Mouse (Mus musculus) midbrain, embryonic 13.5 days (tissue): ENCODE measurements at regions not wholly inside any gene's neighbourhood (a gene's known extent, or its start where the extent isn't known, plus 50 kb on each side); places are given as distances from the start of the nearest gene placed in this dataset.
A peak's percentile ranks its signal among the peaks of the same experiment; 100 is the strongest.

ENCODE experiments used
- ATAC-seq: fragments of 200-750 bp; cut with Nextera tagmentation; 2 replicates; pipeline ENCODE4 v1.8.0; 2017; ENCODE audit warnings: mild to moderate bottlenecking, moderate TSS enrichment, moderate library complexity
- H3K27ac ChIP-seq: fragments of 300-500 bp; sonication (generic); 2 replicates; pipeline ENCODE4 v1.5.1; 2015; ENCODE audit warnings: inconsistent platforms, mild to moderate bottlenecking, moderate library complexity
- H3K27me3 ChIP-seq: fragments of 300-500 bp; sonication (generic); 2 replicates; pipeline ENCODE4 v1.6.1; 2015; ENCODE audit warnings: mild to moderate bottlenecking, inconsistent platforms
- H3K36me3 ChIP-seq: fragments of 300-500 bp; sonication (generic); 2 replicates; pipeline ENCODE4 v1.6.1; 2015; ENCODE audit warnings: mild to moderate bottlenecking, inconsistent platforms
- H3K4me1 ChIP-seq: fragments of 300-500 bp; sonication (generic); replicated peaks from 2 replicates; pipeline ENCODE4 v1.6.1; 2015; ENCODE audit warnings: inconsistent platforms
- H3K4me2 ChIP-seq: fragments of 300-500 bp; sonication (generic); replicated peaks from 2 replicates; pipeline ENCODE4 v1.6.1; 2015; ENCODE audit warnings: moderate library complexity, mild to moderate bottlenecking, inconsistent platforms
- H3K4me3 ChIP-seq: fragments of 300-500 bp; sonication (generic); replicated peaks from 2 replicates; pipeline ENCODE4 v1.5.1; 2015; ENCODE audit warnings: mild to moderate bottlenecking, inconsistent platforms
- H3K9ac ChIP-seq: fragments of 300-500 bp; sonication (generic); replicated peaks from 2 replicates; pipeline ENCODE4 v1.6.1; 2015; ENCODE audit warnings: mild to moderate bottlenecking, inconsistent platforms
- H3K9me3 ChIP-seq: fragments of 300-500 bp; sonication (generic); 2 replicates; pipeline ENCODE4 v1.6.1; 2016; ENCODE audit warnings: mild to moderate bottlenecking, inconsistent platforms
- WGBS: fragments of 180-500 bp; shearing (Covaris S2); methylation state at CpG from one replicate; pipeline ENCODE4 v1.1.7; 2015; 5-methylcytosine and 5-hydroxymethylcytosine counted together

GRCm38 (mm10) chr13:72849841-72850240 is 221.2 kb downstream of the Irx2 start:
- H3K9me3 ChIP-seq = no peaks in the 10 kb centered on the region
- H3K4me1 ChIP-seq = 0 out of 2 replicates have a peak, but pooled peaks cover 7% of the 10 kb centered on the region
- 46% methylated on average over 11 of the region's 11 CpGs for WGBS
- H3K4me2 ChIP-seq = no peak overlapping the region
- H3K27me3 ChIP-seq = no peaks in the 10 kb centered on the region
- H3K9ac ChIP-seq = no peak overlapping the region
- H3K4me3 ChIP-seq = no peak overlapping the region
- no peaks in the 10 kb centered on the region for H3K36me3 ChIP-seq
- H3K27ac ChIP-seq = no peak overlapping the region
- ATAC-seq = no peak

DNA sequence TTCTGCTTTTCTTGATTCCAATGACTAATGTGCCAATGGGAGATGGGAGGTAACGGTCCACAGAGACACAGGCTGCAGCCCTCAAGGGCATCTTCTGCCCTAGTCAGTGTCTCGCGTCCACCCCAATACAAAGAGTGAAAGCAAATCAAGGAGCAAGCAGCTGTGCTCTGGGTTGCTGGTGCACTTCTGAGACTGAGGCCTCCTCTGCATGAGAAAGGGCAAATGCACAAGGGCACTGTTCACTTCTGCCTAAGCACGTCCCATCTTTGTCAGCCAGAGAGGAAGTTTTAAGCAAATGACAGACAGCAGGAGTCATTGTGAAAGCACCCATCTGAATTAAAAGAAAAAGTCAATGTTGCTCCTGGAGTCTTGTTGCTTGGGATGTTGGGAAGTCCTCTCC is 224.3 kb downstream of the Irx2 start:
- Histone ChIP-seq H3K36me3 (no peaks in the 10 kb centered on the region), H3K9me3 (no peaks in the 10 kb centered on the region), H3K9ac (no peak overlapping the region), H3K4me3 (no peak overlapping the region), H3K27ac (no peak overlapping the region), H3K4me2 (no peak overlapping the region), H3K27me3 (no peaks in the 10 kb centered on the region), H3K4me1 (0 out of 2 replicates have a peak, but pooled peaks cover 7% of the 10 kb centered on the region)
- WGBS = 34% methylated on average over 4 of the region's 4 CpGs
- no peak for ATAC-seq

- no peak overlapping the region for H3K9ac ChIP-seq
- no peaks in the 10 kb centered on the region for H3K4me1 ChIP-seq
- no peaks in the 10 kb centered on the region for H3K27me3 ChIP-seq
- H3K4me3 ChIP-seq = no peak overlapping the region
- no peak overlapping the region for H3K27ac ChIP-seq
- no peak overlapping the region for H3K4me2 ChIP-seq
- H3K9me3 ChIP-seq = no peaks in the 10 kb centered on the region
- no peak for ATAC-seq
- H3K36me3 ChIP-seq = no peaks in the 10 kb centered on the region
Measured at GRCm38 (mm10) chr13:72875921-72876320, 247.3 kb downstream of the Irx2 start.

GRCm38 (mm10) chr13:72894982-72895381 is 266.4 kb downstream of the Irx2 start:
- Histone ChIP-seq H3K36me3 (no peaks in the 10 kb centered on the region), H3K27me3 (0 out of 2 replicates have a peak, but pooled peaks cover 3% of the 10 kb centered on the region), H3K9me3 (no peaks in the 10 kb centered on the region), H3K27ac (no peak overlapping the region), H3K4me2 (no peak overlapping the region), H3K4me1 (peaks cover 20% of the 10 kb centered on the region; the same call in 1 of the 2 replicates), H3K4me3 (no peak overlapping the region), H3K9ac (no peak overlapping the region)
- WGBS = 62% methylated on average over 11 of the region's 11 CpGs
- ATAC-seq = 0 out of 2 replicates have a peak, but pooled peaks have one; percentile 11

GRCm38 (mm10) chr13:72902576-72902975 is 274.0 kb downstream of the Irx2 start:
- Histone ChIP-seq H3K36me3 (no peaks in the 10 kb centered on the region), H3K9ac (no peak overlapping the region), H3K4me1 (0 out of 2 replicates have a peak, but pooled peaks cover 2% of the 10 kb centered on the region), H3K4me2 (no peak overlapping the region), H3K4me3 (no peak overlapping the region), H3K27ac (no peak overlapping the region), H3K27me3 (0 out of 2 replicates have a peak, but pooled peaks cover 3% of the 10 kb centered on the region), H3K9me3 (no peaks in the 10 kb centered on the region; the same call in 1 of the 2 replicates)
- 38% methylated on average over 2 of the region's 2 CpGs for WGBS
- no peak for ATAC-seq

- no peak for ATAC-seq
- H3K27ac ChIP-seq = no peak overlapping the region
- no peak overlapping the region for H3K4me2 ChIP-seq
- no peaks in the 10 kb centered on the region for H3K9me3 ChIP-seq
- 88% methylated on average over 4 of the region's 4 CpGs for WGBS
- no peaks in the 10 kb centered on the region for H3K36me3 ChIP-seq
- no peak overlapping the region for H3K9ac ChIP-seq
- H3K27me3 ChIP-seq = no peaks in the 10 kb centered on the region; the same call in 1 of the 2 replicates
- no peak overlapping the region for H3K4me3 ChIP-seq
- no peaks in the 10 kb centered on the region for H3K4me1 ChIP-seq
Measured at GRCm38 (mm10) chr13:72918895-72919294, 290.3 kb downstream of the Irx2 start.

DNA sequence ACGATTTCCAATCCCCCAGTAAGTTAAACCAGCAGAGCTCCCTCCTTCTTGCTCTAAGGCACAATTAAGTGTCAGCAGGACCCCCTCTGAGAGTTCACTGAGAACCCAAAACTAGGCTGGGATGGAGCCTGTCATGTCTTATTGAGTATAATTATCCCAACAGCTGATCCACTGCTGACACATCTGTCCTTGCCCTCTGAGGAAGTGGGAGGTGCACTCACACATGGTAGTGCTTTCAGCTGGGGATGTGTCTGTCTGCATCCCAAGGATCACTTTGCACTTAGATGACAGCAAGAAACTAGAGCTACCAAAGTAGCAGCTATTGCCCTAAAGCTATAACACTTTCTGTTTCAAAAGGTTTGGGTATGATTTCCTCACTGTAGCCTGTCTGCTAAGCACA is 291.7 kb downstream of the Irx2 start:
- H3K36me3 ChIP-seq = no peaks in the 10 kb centered on the region
- H3K4me2 ChIP-seq = no peak overlapping the region
- H3K27ac ChIP-seq = no peak overlapping the region
- no peak overlapping the region for H3K4me3 ChIP-seq
- no peak overlapping the region for H3K9ac ChIP-seq
- no peak for ATAC-seq
- H3K27me3 ChIP-seq = no peaks in the 10 kb centered on the region; the same call in 1 of the 2 replicates
- WGBS = 31% methylated on average over 1 of the region's 1 CpGs
- H3K4me1 ChIP-seq = no peaks in the 10 kb centered on the region
- no peaks in the 10 kb centered on the region for H3K9me3 ChIP-seq

DNA sequence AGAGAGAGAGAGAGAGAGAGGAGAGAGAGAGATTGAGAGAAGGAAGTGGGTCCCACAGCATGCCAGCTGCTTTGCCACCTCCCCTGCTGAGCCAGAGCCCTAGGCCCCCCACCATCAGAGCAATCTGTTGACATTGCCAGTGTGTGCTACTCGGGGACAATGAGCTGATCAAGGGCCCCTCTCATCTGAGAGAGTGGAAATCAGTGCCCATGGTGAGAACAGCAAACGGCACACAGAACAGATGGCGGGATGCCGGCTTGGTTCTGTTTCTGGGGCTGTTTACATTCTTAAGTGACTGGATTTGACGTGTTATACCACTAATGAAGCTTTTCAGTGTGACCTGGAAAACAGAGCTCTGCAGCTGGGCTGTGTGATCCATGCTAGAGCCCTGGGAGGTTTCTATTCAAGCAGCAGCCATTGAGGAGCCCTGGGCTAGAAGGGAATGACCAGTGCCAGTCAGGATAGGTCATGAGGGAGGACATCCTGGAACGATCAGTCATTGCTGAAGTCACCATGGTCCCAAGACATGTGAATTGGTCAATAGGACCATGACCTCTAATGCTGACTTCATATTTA is 296.0 kb downstream of the Irx2 start:
- no peak overlapping the region for H3K4me3 ChIP-seq

GRCm38 (mm10) chr13:72937246-72937645 is 308.6 kb downstream of the Irx2 start:
- Histone ChIP-seq H3K4me3 (no peak overlapping the region), H3K9ac (no peak overlapping the region), H3K27ac (no peak overlapping the region), H3K9me3 (0 out of 2 replicates have a peak, but pooled peaks cover 4% of the 10 kb centered on the region), H3K36me3 (no peaks in the 10 kb centered on the region), H3K4me2 (no peak overlapping the region), H3K27me3 (0 out of 2 replicates have a peak, but pooled peaks cover 6% of the 10 kb centered on the region), H3K4me1 (0 out of 2 replicates have a peak, but pooled peaks cover 6% of the 10 kb centered on the region)
- no peak for ATAC-seq
- 88% methylated on average over 4 of the region's 4 CpGs for WGBS

More for the DNA sequence above, 296.0 kb downstream of the Irx2 start:
- no peak overlapping the region for H3K27ac ChIP-seq
- no peak overlapping the region for H3K9ac ChIP-seq
- H3K9me3 ChIP-seq = no peaks in the 10 kb centered on the region
- H3K4me1 ChIP-seq = no peaks in the 10 kb centered on the region
- 53% methylated on average over 6 of the region's 6 CpGs for WGBS
- ATAC-seq = 0 out of 2 replicates have a peak, but pooled peaks have one; percentile 40
- no peaks in the 10 kb centered on the region; the same call in 1 of the 2 replicates for H3K27me3 ChIP-seq
- no peaks in the 10 kb centered on the region for H3K36me3 ChIP-seq
- no peak overlapping the region for H3K4me2 ChIP-seq

- ATAC-seq = no peak
- Histone ChIP-seq H3K9ac (no peak overlapping the region), H3K27ac (no peak overlapping the region), H3K9me3 (no peaks in the 10 kb centered on the region), H3K4me1 (0 out of 2 replicates have a peak, but pooled peaks cover 6% of the 10 kb centered on the region), H3K4me2 (no peak overlapping the region), H3K27me3 (0 out of 2 replicates have a peak, but pooled peaks cover 6% of the 10 kb centered on the region), H3K36me3 (no peaks in the 10 kb centered on the region), H3K4me3 (no peak overlapping the region)
- 61% methylated on average over 13 of the region's 13 CpGs for WGBS
Measured at GRCm38 (mm10) chr13:72938156-72938874, 309.7 kb downstream of the Irx2 start.

GRCm38 (mm10) chr13:72947374-72948165 is 312.7 kb upstream of the Irx4 start:
- no peak for ATAC-seq
- no peak overlapping the region for H3K9ac ChIP-seq
- H3K36me3 ChIP-seq = no peaks in the 10 kb centered on the region
- 63% methylated on average over 7 of the region's 7 CpGs for WGBS
- H3K27ac ChIP-seq = no peak overlapping the region
- H3K4me3 ChIP-seq = no peak overlapping the region
- H3K9me3 ChIP-seq = no peaks in the 10 kb centered on the region
- no peaks in the 10 kb centered on the region for H3K4me1 ChIP-seq
- H3K4me2 ChIP-seq = no peak overlapping the region
- no peaks in the 10 kb centered on the region for H3K27me3 ChIP-seq
